Mouse (Mus musculus) olfactory bulb, adult 2 months (tissue): ENCODE data around the gene Map4k2. TPM values are rescaled to one million over a fixed set of nuclear protein-coding genes. Genes with fewer than 3 reads are reported as not detected.
A peak's percentile ranks its signal among the peaks of the same experiment; 100 is the strongest.

Experiments
- H3K27ac ChIP-seq: fragments of 200-500 bp; 2 replicates; pipeline ENCODE4 v1.5.1; 2012; ENCODE audit warnings: low read depth, low read length; ENCODE audit not compliant: insufficient read depth
- H3K4me1 ChIP-seq: fragments of 200-500 bp; 2 replicates; pipeline ENCODE4 v1.6.1; 2012; ENCODE audit warnings: low read length; ENCODE audit not compliant: control insufficient read depth, insufficient read depth
- H3K4me3 ChIP-seq: fragments of 200-500 bp; 2 replicates; pipeline ENCODE4 v1.5.1; 2012; ENCODE audit warnings: mild to moderate bottlenecking, low read depth, low read length, moderate library complexity; ENCODE audit not compliant: insufficient read depth
- CTCF ChIP-seq: fragments of 200-500 bp; IDR thresholded peaks from 2 replicates; pipeline ENCODE4 v1.5.1; 2012; ENCODE audit warnings: low read depth, mild to moderate bottlenecking, low read length, moderate library complexity; ENCODE audit not compliant: insufficient read depth
- POLR2A ChIP-seq: fragments of 200-500 bp; IDR thresholded peaks from 2 replicates; pipeline ENCODE4 v1.6.1; 2012; ENCODE audit warnings: mild to moderate bottlenecking, low read depth, low read length, moderate library complexity; ENCODE audit not compliant: insufficient read depth
- WGBS: fragments of 180-500 bp; shearing (Covaris S2); methylation state at CpG from one replicate; pipeline ENCODE4 v1.1.7; 2018; 5-methylcytosine and 5-hydroxymethylcytosine counted together
- polyA plus RNA-seq: library from polyadenylated mRNA; stranded (reverse); fragments of >200 nt; gene quantifications from 2 replicates; pipeline ENCODE4 v1.2.4, GENCODE M21; 2012; ENCODE audit warnings: low replicate concordance; ENCODE audit not compliant: missing spikeins, insufficient read depth, insufficient read length

Map4k2 gene
- polyA plus RNA-seq, 1 experiment: 158 TPM

- Histone ChIP-seq H3K4me1 (peaks cover 25% of the 10 kb centered on the region), H3K4me3 (no peak overlapping the region), H3K27ac (no peak overlapping the region)
- WGBS: 80% methylated on average over 3 of the region's 3 CpGs
- TF ChIP-seq POLR2A: no peak
- TF ChIP-seq CTCF: no peak
Measured at GRCm38 (mm10) chr19:6372433-6372832, 31.5 kb downstream of the Map4k2 start.

- H3K4me3 ChIP-seq: no peak overlapping the region
- 43% methylated on average over 12 of the region's 12 CpGs for WGBS
- H3K27ac ChIP-seq: no peak overlapping the region
- H3K4me1 ChIP-seq: peaks cover 28% of the 10 kb centered on the region
- TF ChIP-seq POLR2A (no peak), CTCF (no peak; the same call in 1 of the 2 replicates)
Measured at GRCm38 (mm10) chr19:6373539-6374400, 32.8 kb downstream of the Map4k2 start.

- H3K4me3 ChIP-seq: no peak overlapping the region
- H3K27ac ChIP-seq: no peak overlapping the region
- H3K4me1 ChIP-seq: peaks cover 28% of the 10 kb centered on the region
- 81% methylated on average over 10 of the region's 10 CpGs for WGBS
- TF ChIP-seq CTCF: no peak
- no peak for TF ChIP-seq POLR2A
Measured at GRCm38 (mm10) chr19:6374571-6374970, 33.6 kb downstream of the Map4k2 start.

GRCm38 (mm10) chr19:6375423-6376254 lies 34.7 kb downstream of the Map4k2 start:
- Histone ChIP-seq H3K4me1 (peaks cover 28% of the 10 kb centered on the region), H3K27ac (no peak overlapping the region), H3K4me3 (no peak overlapping the region)
- 80% methylated on average over 42 of the region's 42 CpGs for WGBS
- TF ChIP-seq POLR2A: no peak
- no peak for TF ChIP-seq CTCF

GRCm38 (mm10) chr19:6376255-6376564 lies 35.3 kb downstream of the Map4k2 start:
- WGBS: 63% methylated on average over 14 of the region's 14 CpGs
- H3K27ac ChIP-seq: no peak overlapping the region
- H3K4me1 ChIP-seq: peaks cover 28% of the 10 kb centered on the region
- H3K4me3 ChIP-seq: no peak overlapping the region
- TF ChIP-seq CTCF: peak; percentile 62; the same call in 1 of the 2 replicates
- TF ChIP-seq POLR2A: no peak

GRCm38 (mm10) chr19:6376643-6377042 lies 35.7 kb downstream of the Map4k2 start:
- H3K4me3 ChIP-seq: no peak overlapping the region
- no peak overlapping the region for H3K27ac ChIP-seq
- H3K4me1 ChIP-seq: peaks cover 28% of the 10 kb centered on the region
- TF ChIP-seq POLR2A: no peak
- no peak for TF ChIP-seq CTCF
- 37% methylated on average over 2 of the region's 2 CpGs for WGBS

- Histone ChIP-seq H3K4me3 (no peak overlapping the region), H3K4me1 (peaks cover 28% of the 10 kb centered on the region), H3K27ac (no peak overlapping the region)
- no peak for TF ChIP-seq POLR2A
- TF ChIP-seq CTCF: no peak
- 28% methylated on average over 11 of the region's 11 CpGs for WGBS
Measured at GRCm38 (mm10) chr19:6377327-6378040, 36.5 kb downstream of the Map4k2 start.

- Histone ChIP-seq H3K27ac (no peak overlapping the region), H3K4me1 (peaks cover 31% of the 10 kb centered on the region), H3K4me3 (no peak overlapping the region)
- TF ChIP-seq CTCF (no peak), POLR2A (no peak)
- WGBS: 86% methylated on average over 9 of the region's 9 CpGs
Measured at GRCm38 (mm10) chr19:6380411-6381166, 39.7 kb downstream of the Map4k2 start.
